Mouse (Mus musculus): Measurements from ENCODE around the gene Ccdc34. TPM values are rescaled to one million over a fixed set of nuclear protein-coding genes. Genes with fewer than 3 reads are reported as not detected.
"Not testable (repeated sequence)": the region's sequence is repeated elsewhere in the genome, so short reads cannot be mapped to it uniquely, and the experiment has no call there.

The Ccdc34 gene
- polyA plus RNA-seq, 1 experiment = 32.8 TPM

GRCm38 (mm10) chr2:110131573-110131972 lies 114.0 kb downstream of the Ccdc34 start:
- H3K27ac ChIP-seq (ENCODE audit: control insufficient read depth, insufficient read depth, low read depth, low read length, poor library complexity) = no peak overlapping the region
- 21% methylated on average over 2 of the region's 2 CpGs for WGBS
- no peak overlapping the region for H3K4me3 ChIP-seq (replicated peaks; ENCODE audit: control insufficient read depth, low read depth, low read length)
- H3K4me1 ChIP-seq (ENCODE audit: control insufficient read depth, insufficient read depth, low read length) = no peaks in the 10 kb centered on the region
- TF ChIP-seq CTCF (IDR thresholded peaks at IDR 0.05; ENCODE audit: control insufficient read depth, insufficient read depth, low read length) (no peak), POLR2A (IDR thresholded peaks at IDR 0.05; ENCODE audit: borderline replicate concordance, control insufficient read depth, low read depth, low read length) (no peak)

GRCm38 (mm10) chr2:110133356-110134115 lies 115.9 kb downstream of the Ccdc34 start:
- TF ChIP-seq CTCF (IDR thresholded peaks at IDR 0.05; ENCODE audit: control insufficient read depth, insufficient read depth, low read length) (no peak), POLR2A (IDR thresholded peaks at IDR 0.05; ENCODE audit: borderline replicate concordance, control insufficient read depth, low read depth, low read length) (no peak)
- H3K27ac ChIP-seq (ENCODE audit: control insufficient read depth, insufficient read depth, low read depth, low read length, poor library complexity) = no peak overlapping the region
- no peaks in the 10 kb centered on the region for H3K4me1 ChIP-seq (ENCODE audit: control insufficient read depth, insufficient read depth, low read length)
- H3K4me3 ChIP-seq (replicated peaks; ENCODE audit: control insufficient read depth, low read depth, low read length) = no peak overlapping the region
- WGBS = 50% methylated on average over 3 of the region's 3 CpGs

DNA sequence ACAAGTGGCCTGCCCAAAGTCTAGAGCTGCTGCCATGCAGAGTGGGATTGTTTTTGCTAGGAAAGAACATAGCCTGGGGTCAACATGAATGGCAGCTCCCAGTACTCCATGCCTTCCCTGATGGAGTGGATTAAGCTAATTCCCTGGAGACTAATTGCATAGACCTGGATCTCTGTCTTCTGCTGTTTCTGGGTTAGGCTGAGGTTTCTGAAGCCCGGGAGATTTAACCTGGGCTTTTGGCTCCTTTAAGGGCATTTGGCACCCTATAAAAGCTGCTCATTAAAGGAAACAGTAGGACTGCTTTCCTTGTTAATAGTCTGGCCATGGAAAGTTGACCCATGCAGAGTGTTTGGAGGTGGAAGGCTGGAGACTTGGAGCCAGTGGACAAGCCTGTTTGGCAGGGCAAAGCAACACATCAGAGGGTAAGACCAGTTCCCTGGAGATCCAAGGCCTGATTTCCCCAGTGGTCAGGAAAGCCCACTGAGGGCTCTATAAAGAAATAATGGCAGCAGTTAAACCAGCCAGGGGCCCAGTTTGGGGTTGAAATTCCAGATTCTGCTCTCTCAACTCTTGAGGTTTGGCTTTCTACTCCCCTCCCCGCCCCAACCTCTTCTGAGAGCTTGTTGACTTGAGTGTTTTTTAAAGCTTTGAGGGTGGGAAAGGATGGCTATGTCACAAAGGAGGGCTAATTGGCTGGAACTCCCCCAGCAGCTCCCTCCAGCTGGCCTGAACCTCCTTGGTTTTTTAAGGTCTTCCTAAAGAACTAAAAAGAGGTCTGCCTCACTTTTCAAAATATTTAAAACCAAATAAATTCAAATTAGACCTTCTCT lies 117.4 kb downstream of the Ccdc34 start:
- WGBS = 35% methylated on average over 2 of the region's 2 CpGs
- no peak overlapping the region for H3K4me3 ChIP-seq (replicated peaks; ENCODE audit: control insufficient read depth, low read depth, low read length)

GRCm38 (mm10) chr2:110137291-110137690 lies 119.7 kb downstream of the Ccdc34 start:
- 58% methylated on average over 1 of the region's 1 CpGs for WGBS
- H3K4me1 ChIP-seq (ENCODE audit: control insufficient read depth, insufficient read depth, low read length) = no peaks in the 10 kb centered on the region

More for the DNA sequence above, 117.4 kb downstream of the Ccdc34 start:
- no peaks in the 10 kb centered on the region for H3K4me1 ChIP-seq (ENCODE audit: control insufficient read depth, insufficient read depth, low read length)
- H3K27ac ChIP-seq (ENCODE audit: control insufficient read depth, insufficient read depth, low read depth, low read length, poor library complexity) = no peak overlapping the region
- TF ChIP-seq CTCF (IDR thresholded peaks at IDR 0.05; ENCODE audit: control insufficient read depth, insufficient read depth, low read length) (no peak), POLR2A (IDR thresholded peaks at IDR 0.05; ENCODE audit: borderline replicate concordance, control insufficient read depth, low read depth, low read length) (no peak)

DNA sequence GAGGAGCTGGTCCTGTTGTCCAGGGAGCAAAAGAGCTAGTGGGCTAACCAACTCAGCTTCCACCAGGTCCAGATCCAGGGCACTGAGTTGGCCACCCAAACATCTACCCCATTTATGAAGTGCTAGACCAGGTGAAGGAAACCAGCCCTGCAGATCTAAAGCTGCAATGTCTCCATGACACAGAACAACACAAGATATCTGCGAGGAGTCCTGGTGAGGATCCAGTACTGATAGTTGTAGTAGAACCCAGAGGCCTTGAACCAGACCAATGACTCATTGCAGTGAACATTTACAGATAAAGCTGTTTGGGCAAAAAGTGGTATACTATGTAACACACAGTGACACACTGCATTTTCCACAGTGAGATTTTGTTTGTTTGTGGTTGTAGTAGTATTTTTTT lies 120.5 kb downstream of the Ccdc34 start:
- H3K4me3 ChIP-seq (replicated peaks; ENCODE audit: control insufficient read depth, low read depth, low read length) = no peak overlapping the region
- 77% methylated on average over 1 of the region's 1 CpGs for WGBS
- TF ChIP-seq CTCF (IDR thresholded peaks at IDR 0.05; ENCODE audit: control insufficient read depth, insufficient read depth, low read length) (no peak), POLR2A (IDR thresholded peaks at IDR 0.05; ENCODE audit: borderline replicate concordance, control insufficient read depth, low read depth, low read length) (no peak)
- H3K27ac ChIP-seq (ENCODE audit: control insufficient read depth, insufficient read depth, low read depth, low read length, poor library complexity) = no peak overlapping the region
- no peaks in the 10 kb centered on the region for H3K4me1 ChIP-seq (ENCODE audit: control insufficient read depth, insufficient read depth, low read length)

More at GRCm38 (mm10) chr2:110137291-110137690, 119.7 kb downstream of the Ccdc34 start:
- H3K4me3 ChIP-seq (replicated peaks; ENCODE audit: control insufficient read depth, low read depth, low read length) = no peak overlapping the region
- TF ChIP-seq CTCF (IDR thresholded peaks at IDR 0.05; ENCODE audit: control insufficient read depth, insufficient read depth, low read length) (no peak), POLR2A (IDR thresholded peaks at IDR 0.05; ENCODE audit: borderline replicate concordance, control insufficient read depth, low read depth, low read length) (no peak)
- no peak overlapping the region for H3K27ac ChIP-seq (ENCODE audit: control insufficient read depth, insufficient read depth, low read depth, low read length, poor library complexity)

GRCm38 (mm10) chr2:110147980-110148379 lies 130.4 kb downstream of the Ccdc34 start:
- H3K4me1 ChIP-seq (ENCODE audit: control insufficient read depth, insufficient read depth, low read length); H3K27ac ChIP-seq (ENCODE audit: control insufficient read depth, insufficient read depth, low read depth, low read length, poor library complexity): not testable (repeated sequence)

GRCm38 (mm10) chr2:110149246-110149645 lies 131.6 kb downstream of the Ccdc34 start:
- H3K4me3 ChIP-seq (replicated peaks; ENCODE audit: control insufficient read depth, low read depth, low read length) = no peak overlapping the region
- TF ChIP-seq CTCF (IDR thresholded peaks at IDR 0.05; ENCODE audit: control insufficient read depth, insufficient read depth, low read length) (no peak), POLR2A (IDR thresholded peaks at IDR 0.05; ENCODE audit: borderline replicate concordance, control insufficient read depth, low read depth, low read length) (no peak)
- H3K27ac ChIP-seq (ENCODE audit: control insufficient read depth, insufficient read depth, low read depth, low read length, poor library complexity) = no peak overlapping the region
- no peaks in the 10 kb centered on the region for H3K4me1 ChIP-seq (ENCODE audit: control insufficient read depth, insufficient read depth, low read length)

More at GRCm38 (mm10) chr2:110147980-110148379, 130.4 kb downstream of the Ccdc34 start:
- not testable (repeated sequence) for H3K4me3 ChIP-seq (replicated peaks; ENCODE audit: control insufficient read depth, low read depth, low read length)

GRCm38 (mm10) chr2:110156321-110156720 lies 138.7 kb downstream of the Ccdc34 start:
- Histone ChIP-seq H3K4me3 (replicated peaks; ENCODE audit: control insufficient read depth, low read depth, low read length) (no peak overlapping the region), H3K4me1 (ENCODE audit: control insufficient read depth, insufficient read depth, low read length) (no peaks in the 10 kb centered on the region), H3K27ac (ENCODE audit: control insufficient read depth, insufficient read depth, low read depth, low read length, poor library complexity) (no peak overlapping the region)
- WGBS = 81% methylated on average over 2 of the region's 2 CpGs
- TF ChIP-seq POLR2A (IDR thresholded peaks at IDR 0.05; ENCODE audit: borderline replicate concordance, control insufficient read depth, low read depth, low read length) (no peak), CTCF (IDR thresholded peaks at IDR 0.05; ENCODE audit: control insufficient read depth, insufficient read depth, low read length) (no peak)

Measured in bone marrow, adult 2 months (tissue).